Mouse (Mus musculus) thymus, adult 2 months (tissue): ENCODE results near the gene Osbp2.

ENCODE experiments used
- CTCF ChIP-seq: fragments of 200-500 bp; IDR thresholded peaks from 2 replicates; pipeline ENCODE4 v1.5.1; 2012; ENCODE audit warnings: mild to moderate bottlenecking, control low read depth, low read length, moderate library complexity, borderline replicate concordance; ENCODE audit not compliant: control insufficient read depth, poor library complexity, insufficient read depth; ENCODE audit errors: extremely low read depth
- POLR2A ChIP-seq: fragments of 200-500 bp; IDR thresholded peaks from 2 replicates; pipeline ENCODE4 v1.6.1; 2012; ENCODE audit warnings: mild to moderate bottlenecking, low read length, control low read depth, moderate library complexity; ENCODE audit not compliant: control insufficient read depth, poor library complexity, insufficient read depth; ENCODE audit errors: extremely low read depth

- TF ChIP-seq CTCF (peak; percentile 89), POLR2A (no peak)
Measured at GRCm38 (mm10) chr11:3834421-3835098, 29.1 kb downstream of the Osbp2 start.
